Mouse (Mus musculus): Measurements from ENCODE around the gene Dusp14. TPM values are rescaled to one million over a fixed set of nuclear protein-coding genes. Genes with fewer than 3 reads are reported as not detected.

Gene Dusp14
- polyA plus RNA-seq, 1 experiment from 2014 or later = 9.0 TPM

GRCm38 (mm10) chr11:84095084-84095483 is 26.0 kb upstream of the Dusp14 start:
- ATAC-seq (ENCODE audit: low FRiP score, low TSS enrichment) (no peak), DNase-seq (no peak)
- H3K9me3 ChIP-seq (ENCODE audit: control insufficient read depth, low read length) = no peaks in the 10 kb centered on the region
- no peak overlapping the region for H3K27ac ChIP-seq (replicated peaks; ENCODE audit: low read depth, low read length)
- no peak overlapping the region for H3K4me3 ChIP-seq (replicated peaks; ENCODE audit: low read depth, low read length)
- peaks cover 41% of the 10 kb centered on the region for H3K36me3 ChIP-seq (ENCODE audit: control insufficient read depth, insufficient read depth, low read length)
- no peak overlapping the region for H3K4me2 ChIP-seq (ENCODE audit: low read length)
- no peaks in the 10 kb centered on the region for H3K4me1 ChIP-seq (ENCODE audit: control insufficient read depth, insufficient read depth, low read length)
- H3K27me3 ChIP-seq (ENCODE audit: control insufficient read depth, insufficient read depth, low read length) = no peaks in the 10 kb centered on the region
- 82% methylated on average over 4 of the region's 4 CpGs for WGBS
- H3K9ac ChIP-seq (replicated peaks; ENCODE audit: low read length) = no peak overlapping the region

GRCm38 (mm10) chr11:84090572-84090971 is 21.5 kb upstream of the Dusp14 start:
- peaks cover 56% of the 10 kb centered on the region for H3K36me3 ChIP-seq (ENCODE audit: control insufficient read depth, insufficient read depth, low read length)
- DNase-seq = no peak
- H3K4me3 ChIP-seq (replicated peaks; ENCODE audit: low read depth, low read length) = no peak overlapping the region
- H3K9ac ChIP-seq (replicated peaks; ENCODE audit: low read length) = no peak overlapping the region
- H3K27me3 ChIP-seq (ENCODE audit: control insufficient read depth, insufficient read depth, low read length) = no peaks in the 10 kb centered on the region
- H3K27ac ChIP-seq (replicated peaks; ENCODE audit: low read depth, low read length) = no peak overlapping the region
- H3K9me3 ChIP-seq (ENCODE audit: control insufficient read depth, low read length) = no peaks in the 10 kb centered on the region
- WGBS = 92% methylated on average over 8 of the region's 8 CpGs
- no peak for ATAC-seq (ENCODE audit: low FRiP score, low TSS enrichment)
- no peak overlapping the region for H3K4me2 ChIP-seq (ENCODE audit: low read length)
- no peaks in the 10 kb centered on the region for H3K4me1 ChIP-seq (ENCODE audit: control insufficient read depth, insufficient read depth, low read length)

GRCm38 (mm10) chr11:84081901-84082300 is 12.8 kb upstream of the Dusp14 start:
- ATAC-seq (ENCODE audit: low FRiP score, low TSS enrichment) = no peak
- Histone ChIP-seq H3K4me3 (replicated peaks; ENCODE audit: low read depth, low read length) (no peak overlapping the region), H3K4me2 (ENCODE audit: low read length) (no peak overlapping the region), H3K9ac (replicated peaks; ENCODE audit: low read length) (no peak overlapping the region), H3K27ac (replicated peaks; ENCODE audit: low read depth, low read length) (no peak overlapping the region), H3K36me3 (ENCODE audit: control insufficient read depth, insufficient read depth, low read length) (peaks cover 44% of the 10 kb centered on the region), H3K9me3 (ENCODE audit: control insufficient read depth, low read length) (no peaks in the 10 kb centered on the region), H3K27me3 (ENCODE audit: control insufficient read depth, insufficient read depth, low read length) (no peaks in the 10 kb centered on the region), H3K4me1 (ENCODE audit: control insufficient read depth, insufficient read depth, low read length) (no peaks in the 10 kb centered on the region)
- 92% methylated on average over 5 of the region's 5 CpGs for WGBS
- DNase-seq = no peak

- no peak overlapping the region for H3K27ac ChIP-seq (replicated peaks; ENCODE audit: low read depth, low read length)
- peaks cover 40% of the 10 kb centered on the region for H3K36me3 ChIP-seq (ENCODE audit: control insufficient read depth, insufficient read depth, low read length)
- H3K4me1 ChIP-seq (ENCODE audit: control insufficient read depth, insufficient read depth, low read length) = no peaks in the 10 kb centered on the region
- ATAC-seq (ENCODE audit: low FRiP score, low TSS enrichment) (no peak), DNase-seq (no peak)
- H3K9me3 ChIP-seq (ENCODE audit: control insufficient read depth, low read length) = no peaks in the 10 kb centered on the region
- no peak overlapping the region for H3K9ac ChIP-seq (replicated peaks; ENCODE audit: low read length)
- H3K27me3 ChIP-seq (ENCODE audit: control insufficient read depth, insufficient read depth, low read length) = no peaks in the 10 kb centered on the region
- 93% methylated on average over 3 of the region's 3 CpGs for WGBS
- H3K4me3 ChIP-seq (replicated peaks; ENCODE audit: low read depth, low read length) = no peak overlapping the region
- no peak overlapping the region for H3K4me2 ChIP-seq (ENCODE audit: low read length)
Observed at GRCm38 (mm10) chr11:84080327-84080726, 11.3 kb upstream of the Dusp14 start.

- DNase-seq = no peak
- H3K4me2 ChIP-seq (ENCODE audit: low read length) = no peak overlapping the region
- no peaks in the 10 kb centered on the region for H3K27me3 ChIP-seq (ENCODE audit: control insufficient read depth, insufficient read depth, low read length)
- H3K4me1 ChIP-seq (ENCODE audit: control insufficient read depth, insufficient read depth, low read length) = no peaks in the 10 kb centered on the region
- WGBS = 89% methylated on average over 4 of the region's 4 CpGs
- no peak for ATAC-seq (ENCODE audit: low FRiP score, low TSS enrichment)
- no peaks in the 10 kb centered on the region for H3K9me3 ChIP-seq (ENCODE audit: control insufficient read depth, low read length)
- H3K27ac ChIP-seq (replicated peaks; ENCODE audit: low read depth, low read length) = no peak overlapping the region
- H3K36me3 ChIP-seq (ENCODE audit: control insufficient read depth, insufficient read depth, low read length) = peaks cover 38% of the 10 kb centered on the region
- no peak overlapping the region for H3K9ac ChIP-seq (replicated peaks; ENCODE audit: low read length)
- no peak overlapping the region for H3K4me3 ChIP-seq (replicated peaks; ENCODE audit: low read depth, low read length)
Observed at GRCm38 (mm10) chr11:84079887-84080286, 10.8 kb upstream of the Dusp14 start.

- DNase-seq (no peak), ATAC-seq (ENCODE audit: low FRiP score, low TSS enrichment) (no peak)
- Histone ChIP-seq H3K4me1 (ENCODE audit: control insufficient read depth, insufficient read depth, low read length) (no peaks in the 10 kb centered on the region), H3K9me3 (ENCODE audit: control insufficient read depth, low read length) (no peaks in the 10 kb centered on the region), H3K27me3 (ENCODE audit: control insufficient read depth, insufficient read depth, low read length) (no peaks in the 10 kb centered on the region), H3K4me3 (replicated peaks; ENCODE audit: low read depth, low read length) (no peak overlapping the region), H3K9ac (replicated peaks; ENCODE audit: low read length) (no peak overlapping the region), H3K4me2 (ENCODE audit: low read length) (no peak overlapping the region), H3K36me3 (ENCODE audit: control insufficient read depth, insufficient read depth, low read length) (peaks cover 33% of the 10 kb centered on the region), H3K27ac (replicated peaks; ENCODE audit: low read depth, low read length) (no peak overlapping the region)
- WGBS = 94% methylated on average over 11 of the region's 11 CpGs
Observed at GRCm38 (mm10) chr11:84079361-84079760, 10.3 kb upstream of the Dusp14 start.

GRCm38 (mm10) chr11:84078601-84079000 is 9.5 kb upstream of the Dusp14 start:
- no peak overlapping the region for H3K4me2 ChIP-seq (ENCODE audit: low read length)
- no peak overlapping the region for H3K4me3 ChIP-seq (replicated peaks; ENCODE audit: low read depth, low read length)
- H3K27ac ChIP-seq (replicated peaks; ENCODE audit: low read depth, low read length) = no peak overlapping the region
- no peaks in the 10 kb centered on the region for H3K9me3 ChIP-seq (ENCODE audit: control insufficient read depth, low read length)
- no peak overlapping the region for H3K9ac ChIP-seq (replicated peaks; ENCODE audit: low read length)
- no peaks in the 10 kb centered on the region for H3K27me3 ChIP-seq (ENCODE audit: control insufficient read depth, insufficient read depth, low read length)
- ATAC-seq (ENCODE audit: low FRiP score, low TSS enrichment) (no peak), DNase-seq (no peak)
- WGBS = 91% methylated on average over 9 of the region's 9 CpGs
- no peaks in the 10 kb centered on the region for H3K4me1 ChIP-seq (ENCODE audit: control insufficient read depth, insufficient read depth, low read length)
- peaks cover 25% of the 10 kb centered on the region for H3K36me3 ChIP-seq (ENCODE audit: control insufficient read depth, insufficient read depth, low read length)

GRCm38 (mm10) chr11:84077008-84077407 is 7.9 kb upstream of the Dusp14 start:
- ATAC-seq (ENCODE audit: low FRiP score, low TSS enrichment) = no peak
- peaks cover 19% of the 10 kb centered on the region for H3K36me3 ChIP-seq (ENCODE audit: control insufficient read depth, insufficient read depth, low read length)
- DNase-seq = no peak
- H3K4me1 ChIP-seq (ENCODE audit: control insufficient read depth, insufficient read depth, low read length) = no peaks in the 10 kb centered on the region
- H3K27ac ChIP-seq (replicated peaks; ENCODE audit: low read depth, low read length) = no peak overlapping the region
- H3K4me2 ChIP-seq (ENCODE audit: low read length) = no peak overlapping the region
- WGBS = 83% methylated on average over 2 of the region's 2 CpGs
- H3K9me3 ChIP-seq (ENCODE audit: control insufficient read depth, low read length) = no peaks in the 10 kb centered on the region
- no peak overlapping the region for H3K4me3 ChIP-seq (replicated peaks; ENCODE audit: low read depth, low read length)
- no peaks in the 10 kb centered on the region for H3K27me3 ChIP-seq (ENCODE audit: control insufficient read depth, insufficient read depth, low read length)
- H3K9ac ChIP-seq (replicated peaks; ENCODE audit: low read length) = no peak overlapping the region

- H3K4me2 ChIP-seq (ENCODE audit: low read length) = no peak overlapping the region
- DNase-seq = no peak
- no peak for ATAC-seq (ENCODE audit: low FRiP score, low TSS enrichment)
- no peaks in the 10 kb centered on the region for H3K9me3 ChIP-seq (ENCODE audit: control insufficient read depth, low read length)
- no peaks in the 10 kb centered on the region for H3K4me1 ChIP-seq (ENCODE audit: control insufficient read depth, insufficient read depth, low read length)
- H3K36me3 ChIP-seq (ENCODE audit: control insufficient read depth, insufficient read depth, low read length) = peaks cover 11% of the 10 kb centered on the region
- no peak overlapping the region for H3K9ac ChIP-seq (replicated peaks; ENCODE audit: low read length)
- H3K27me3 ChIP-seq (ENCODE audit: control insufficient read depth, insufficient read depth, low read length) = peaks cover 10% of the 10 kb centered on the region
- no peak overlapping the region for H3K27ac ChIP-seq (replicated peaks; ENCODE audit: low read depth, low read length)
- no peak overlapping the region for H3K4me3 ChIP-seq (replicated peaks; ENCODE audit: low read depth, low read length)
- 70% methylated on average over 7 of the region's 7 CpGs for WGBS
Observed at GRCm38 (mm10) chr11:84073816-84074764, 5.0 kb upstream of the Dusp14 start.
